Mouse (Mus musculus) urinary bladder, adult 2 months (tissue): ENCODE results near the gene Klf2. TPM values are rescaled to one million over a fixed set of nuclear protein-coding genes. Genes with fewer than 3 reads are reported as not detected.
A peak's percentile ranks its signal among the peaks of the same experiment; 100 is the strongest.

ENCODE experiments used
- DNase-seq: peaks from one replicate; pipeline ENCODE4 v3.0.0; 2022; ENCODE audit warnings: low spot score
- polyA plus RNA-seq: library from polyadenylated mRNA; depleted of rRNA; stranded (reverse); fragments of >200 nt; gene quantifications from 2 replicates; pipeline ENCODE4 v1.2.3, GENCODE M21; 2012

Klf2 gene
- polyA plus RNA-seq, 1 experiment = 32.4 TPM

DNA sequence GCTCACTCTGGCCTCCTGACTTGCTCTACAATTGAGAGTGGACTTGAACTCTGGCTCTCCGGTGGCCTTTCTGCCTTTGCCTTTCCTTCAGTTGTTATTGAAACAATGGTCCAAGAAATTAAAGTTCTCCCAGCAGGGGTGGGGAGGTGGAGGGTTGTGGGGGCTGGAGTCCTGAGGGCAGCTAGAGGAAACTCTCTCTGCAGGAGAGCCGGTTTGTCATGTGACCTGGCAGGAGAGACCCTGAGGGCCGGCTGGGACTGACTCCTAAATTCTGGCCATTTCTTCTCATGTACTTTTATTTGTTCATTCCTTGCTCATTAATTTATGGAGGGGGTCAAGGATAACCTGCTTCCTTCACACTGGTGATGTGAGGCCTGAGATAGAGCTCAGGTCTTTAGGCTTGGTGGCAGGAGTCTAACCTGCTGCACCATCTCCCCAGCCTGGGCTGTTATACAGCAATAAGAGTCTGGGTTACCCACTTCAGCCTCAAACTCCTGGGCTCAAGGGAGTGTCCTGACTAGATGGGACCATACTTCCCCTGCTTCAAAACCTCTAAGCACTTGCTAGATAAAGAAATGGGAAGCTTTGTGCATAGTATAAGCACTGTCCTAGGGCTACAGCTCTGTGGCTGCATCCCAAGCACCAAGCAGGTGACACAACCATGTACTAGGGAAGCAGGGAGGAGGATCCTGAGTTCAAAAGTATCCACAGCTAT is 14.8 kb downstream of the Klf2 start:
- no peak for DNase-seq

DNA sequence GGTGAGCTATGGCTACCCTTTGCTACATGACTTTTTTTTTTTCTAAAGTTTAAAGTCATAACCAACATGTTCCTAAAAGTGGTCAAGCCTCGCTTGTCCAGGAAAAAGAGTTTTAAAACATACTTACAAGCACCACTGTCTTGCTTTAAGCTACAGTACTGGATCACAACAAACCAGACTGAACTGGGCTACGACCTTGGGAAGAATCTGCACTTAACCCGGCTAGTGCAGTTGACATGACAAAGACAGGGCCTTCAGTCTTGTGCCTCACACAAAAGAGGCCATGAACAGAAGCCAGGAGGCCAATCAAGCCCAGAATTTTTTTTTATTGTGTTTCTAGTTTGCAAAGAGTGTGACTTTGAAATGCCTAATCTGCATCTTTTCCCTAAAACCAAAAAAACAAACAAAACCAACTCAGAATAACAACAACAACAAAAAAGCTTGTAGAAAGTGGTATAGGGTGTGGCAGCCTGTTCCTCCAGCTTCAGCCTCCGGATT is 15.4 kb downstream of the Klf2 start:
- no peak for DNase-seq

DNA sequence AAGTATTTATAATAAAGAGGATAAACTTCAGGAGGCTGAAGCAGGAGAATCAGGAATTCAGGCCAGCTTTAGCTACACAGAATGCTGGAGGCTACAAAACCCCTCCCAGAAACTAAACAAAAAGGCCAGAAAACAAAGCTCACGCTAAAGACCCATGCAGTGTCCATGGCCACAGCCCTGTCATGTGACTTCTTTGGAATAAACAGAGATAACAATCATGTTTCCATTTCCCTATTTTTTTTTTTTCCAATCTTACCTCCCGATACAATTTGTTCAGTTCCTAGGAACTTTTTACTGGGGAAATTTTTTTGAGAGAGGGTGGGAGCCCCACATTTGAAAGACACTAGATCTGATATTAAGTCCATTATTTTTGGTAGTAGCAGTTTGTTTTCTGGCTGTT is 17.4 kb downstream of the Klf2 start:
- DNase-seq = no peak

DNA sequence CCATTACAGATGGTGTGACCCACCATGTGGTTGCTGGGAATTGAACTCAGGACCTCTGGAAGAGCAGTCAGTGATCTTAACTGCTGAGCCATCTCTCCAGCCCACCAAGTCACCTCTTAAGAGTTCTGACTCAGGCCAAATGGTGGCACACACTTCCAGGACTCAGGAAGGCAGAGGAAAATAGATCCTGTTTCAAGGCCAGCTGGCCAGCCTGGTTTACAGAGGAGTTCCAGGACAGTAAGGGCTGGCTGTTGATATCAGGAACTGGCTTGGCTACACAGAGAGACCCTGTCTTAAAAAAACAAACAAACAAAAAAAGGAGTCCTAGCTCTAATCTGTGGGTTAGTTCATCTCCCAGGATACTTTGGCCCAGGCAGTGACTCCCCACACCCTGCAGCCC is 18.2 kb downstream of the Klf2 start:
- DNase-seq = no peak

DNA sequence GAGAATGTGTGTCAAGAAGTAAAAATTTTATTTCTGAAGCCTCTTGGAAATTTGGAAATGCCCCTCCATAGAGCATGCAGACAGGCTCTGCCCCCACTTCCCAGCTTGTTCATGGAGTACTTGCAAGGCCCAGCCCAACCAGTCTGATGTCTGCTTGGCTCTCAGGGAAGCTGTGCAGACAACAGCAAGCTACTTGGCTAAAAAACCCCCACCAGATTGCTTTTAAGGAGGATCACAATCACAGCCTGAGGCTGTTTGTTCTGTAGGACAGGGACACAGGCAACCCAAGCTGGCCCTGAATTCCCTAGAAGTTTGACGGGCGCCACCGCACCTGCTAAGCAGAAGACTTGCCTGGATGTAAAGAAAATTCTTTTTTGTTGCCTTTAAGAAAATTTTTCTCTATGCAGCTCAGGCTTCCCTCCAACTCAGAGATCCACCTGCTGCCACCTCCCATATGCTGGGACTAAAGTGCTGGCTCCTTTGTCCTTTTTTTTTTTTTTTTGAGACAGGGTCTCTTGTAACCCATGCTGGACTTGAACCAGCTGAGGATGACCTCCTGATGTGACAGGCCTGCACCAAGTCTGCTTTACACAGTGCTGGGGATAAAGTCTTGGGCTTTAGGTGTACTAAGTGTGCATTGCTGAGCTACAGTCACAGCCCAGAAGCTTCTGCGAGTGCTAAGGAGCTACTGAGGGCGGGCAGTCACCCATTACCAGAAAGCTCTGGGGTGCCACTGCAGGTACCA is 23.9 kb downstream of the Klf2 start:
- no peak for DNase-seq

DNA sequence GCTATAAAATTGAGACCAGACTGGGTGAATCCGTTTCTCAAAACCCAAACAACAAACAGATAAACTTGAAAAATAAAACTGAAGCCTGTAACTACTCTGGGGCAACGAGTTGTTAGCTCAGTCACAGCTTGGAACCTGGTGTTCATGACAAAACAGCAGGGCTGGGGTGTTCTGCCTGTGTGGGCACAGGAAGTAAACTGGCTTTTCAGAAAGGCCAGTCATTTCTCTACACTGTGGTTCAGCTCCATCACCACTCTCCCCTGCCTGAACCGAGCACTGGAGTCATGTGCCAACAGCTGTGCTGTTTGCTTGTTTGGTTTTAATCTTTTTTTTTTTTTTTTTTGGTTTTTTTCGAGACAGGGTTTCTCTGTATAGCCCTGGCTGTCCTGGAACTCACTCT is 24.9 kb downstream of the Klf2 start:
- DNase-seq = no peak

DNA sequence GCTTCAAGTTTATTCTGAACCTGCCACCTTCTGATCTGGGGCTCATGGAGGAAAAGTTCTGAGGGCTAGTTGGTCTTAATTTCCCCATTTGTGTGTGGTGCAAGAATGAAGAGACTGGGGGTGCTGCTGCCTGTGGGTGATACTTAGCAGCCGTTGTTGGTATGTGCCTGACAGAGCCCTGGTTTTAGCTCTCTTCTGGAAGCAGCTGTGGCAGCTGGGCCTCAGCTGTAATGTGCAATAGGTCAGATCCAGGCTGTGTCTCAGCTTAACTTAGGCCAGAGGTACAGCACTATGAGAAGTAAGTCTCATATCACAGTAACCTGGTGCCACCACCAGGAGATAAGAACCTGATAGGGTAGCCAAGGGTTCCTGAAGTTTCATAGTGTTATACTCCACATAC is 28.7 kb downstream of the Klf2 start:
- DNase-seq = no peak

DNA sequence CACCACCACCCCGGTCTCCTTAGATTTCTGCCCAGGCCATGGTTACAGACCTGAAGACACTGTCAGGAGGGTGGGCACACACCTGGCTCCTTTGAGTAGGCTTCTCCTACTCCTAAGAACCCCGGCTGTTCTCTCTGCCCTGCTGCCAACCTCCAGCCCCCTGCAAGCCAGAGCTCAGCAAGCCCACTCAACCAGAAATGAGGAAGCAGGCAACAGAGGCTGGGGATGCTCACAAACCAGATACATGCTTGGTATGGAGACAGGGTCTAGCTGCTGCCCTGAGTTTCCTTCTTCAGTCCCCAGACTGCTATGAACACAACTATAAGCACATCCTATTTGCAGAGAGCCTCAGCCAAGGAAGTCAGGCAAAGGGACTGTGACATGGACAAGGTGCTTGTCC is 29.3 kb downstream of the Klf2 start:
- no peak for DNase-seq

DNA sequence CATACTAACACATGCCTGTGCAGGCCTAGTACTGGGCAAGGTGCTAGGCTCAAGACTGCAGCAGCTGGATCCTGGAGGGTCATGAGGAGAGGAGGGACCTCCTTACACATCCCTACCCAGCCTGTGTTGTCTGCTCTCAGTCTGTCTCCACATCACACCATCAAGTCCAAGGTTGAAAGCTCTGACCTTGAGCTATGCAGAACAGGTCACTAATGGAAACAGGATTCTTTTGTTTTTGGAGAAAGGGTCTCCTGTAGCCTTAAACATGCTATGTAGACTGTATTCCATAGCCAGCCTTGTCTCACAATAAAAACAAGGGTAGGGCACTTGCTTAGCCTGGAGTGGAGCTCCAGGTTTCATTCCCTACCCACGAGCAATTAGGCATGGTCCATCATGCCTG is 30.1 kb downstream of the Klf2 start:
- no peak for DNase-seq

DNA sequence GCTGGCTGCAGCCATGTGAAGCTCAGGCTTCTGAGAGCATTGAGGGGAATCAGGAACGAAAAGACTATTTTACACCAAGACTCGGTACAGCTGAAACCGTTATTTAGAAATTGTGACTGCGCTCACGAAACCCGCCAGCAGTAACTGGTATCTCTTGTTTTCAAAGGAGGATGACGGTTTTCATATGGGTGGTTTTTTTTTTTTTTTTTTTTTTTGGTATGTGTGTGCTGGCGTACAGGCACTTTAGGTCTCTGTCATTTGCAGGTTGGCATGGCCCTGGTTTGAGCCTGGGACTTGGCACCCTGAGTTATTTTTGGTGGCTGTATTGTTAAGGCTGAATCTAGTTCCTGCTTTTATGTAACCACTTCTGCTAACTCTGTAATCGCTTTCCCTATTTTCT is 31.0 kb downstream of the Klf2 start:
- no peak for DNase-seq

DNA sequence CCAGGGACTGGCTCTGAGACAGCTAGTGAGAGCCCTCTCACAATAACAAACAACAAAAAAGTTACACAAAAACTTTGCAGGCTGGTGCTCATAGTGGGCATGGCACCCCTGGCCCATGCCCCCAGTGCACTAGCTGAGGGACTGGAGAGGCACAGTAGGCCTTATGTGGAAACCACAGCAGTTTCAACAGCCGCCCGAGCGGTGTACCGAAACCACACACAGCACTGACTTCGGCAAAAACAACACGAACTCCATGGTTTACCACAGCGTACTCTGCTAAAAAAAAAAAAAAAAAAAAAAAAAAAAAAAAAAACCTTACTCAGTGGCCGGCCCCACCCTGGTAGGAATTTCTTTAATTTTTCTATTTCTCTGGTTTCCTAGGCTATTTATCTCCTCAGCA is 31.9 kb downstream of the Klf2 start:
- no peak for DNase-seq

DNA sequence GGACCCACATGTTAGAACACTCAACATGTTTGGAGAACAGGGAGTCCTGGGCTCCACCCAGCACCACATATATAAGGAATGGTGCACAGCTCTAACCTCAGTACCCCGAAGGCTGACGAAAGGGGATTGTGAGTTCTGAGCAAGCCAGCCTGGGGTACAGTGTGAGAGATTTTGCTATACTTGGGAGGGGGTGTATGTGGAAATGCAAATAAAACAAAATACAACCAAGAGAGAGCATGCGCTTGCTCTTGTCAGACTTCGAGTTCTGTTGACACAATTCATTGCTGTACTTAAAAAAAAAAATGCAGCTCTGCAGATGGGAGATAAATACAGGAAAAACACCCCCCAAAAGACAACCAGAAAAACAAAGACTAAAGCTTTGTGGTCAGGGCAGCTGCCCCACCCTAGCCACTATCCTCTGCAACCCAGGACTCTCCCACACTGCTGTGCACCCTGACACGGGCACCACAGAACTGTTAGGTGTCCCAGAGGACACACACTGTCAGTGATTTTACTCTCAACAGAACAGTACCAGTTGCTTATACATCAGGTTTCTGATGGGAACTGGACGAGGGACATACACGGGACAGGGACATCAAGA is 32.7 kb downstream of the Klf2 start:
- no peak for DNase-seq

DNA sequence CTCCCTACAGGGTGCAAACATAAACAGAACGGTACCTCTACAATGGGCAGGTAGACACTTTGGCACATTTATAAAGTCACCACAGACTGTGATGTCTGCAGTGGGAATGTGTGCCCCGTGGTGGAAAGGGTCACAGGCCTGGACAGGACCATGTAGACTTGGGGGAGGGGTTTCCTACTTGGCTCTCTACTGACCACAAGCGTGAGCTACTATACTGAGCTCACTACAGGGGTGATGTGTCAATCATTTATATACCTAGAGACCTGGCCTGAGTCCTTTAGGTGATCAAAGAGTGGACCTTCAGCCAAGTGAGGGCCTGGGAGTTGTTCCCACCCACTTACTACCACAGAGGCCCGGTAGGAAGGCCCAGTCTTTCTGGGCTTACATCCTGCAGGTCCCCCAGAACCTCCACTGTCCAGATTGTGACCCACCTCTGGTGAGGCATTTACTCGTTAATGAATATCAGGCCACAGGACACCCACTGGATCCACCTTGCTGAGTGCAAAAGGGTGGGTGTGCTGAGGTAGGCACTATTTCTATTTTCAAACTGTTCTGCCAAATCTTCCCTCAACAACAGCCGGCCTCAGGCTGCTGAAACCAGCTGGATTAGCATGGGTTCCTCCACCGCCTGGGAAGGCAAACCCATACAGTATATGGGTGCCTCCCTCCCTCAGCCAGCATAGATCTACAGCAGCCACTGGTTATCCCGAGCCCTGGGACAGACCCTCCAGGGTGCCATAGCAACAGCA is 34.3 kb downstream of the Klf2 start:
- DNase-seq = no peak

DNA sequence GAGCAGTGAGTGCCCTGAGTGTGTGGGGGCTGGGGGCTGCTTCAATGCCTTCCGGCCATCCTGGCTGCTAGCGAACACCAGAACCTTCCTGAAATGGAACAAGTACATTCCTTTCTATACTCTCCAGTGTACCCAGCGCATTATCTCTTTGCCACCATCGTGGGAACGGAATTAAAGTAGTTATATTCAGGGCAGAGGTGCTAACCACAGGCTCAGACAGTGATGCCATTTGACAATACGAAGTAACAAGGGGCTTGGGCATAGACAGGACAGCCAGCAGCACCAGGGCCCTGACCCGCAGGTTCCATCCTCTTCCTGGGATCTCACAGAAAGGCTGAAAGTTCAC is 34.8 kb downstream of the Klf2 start:
- no peak for DNase-seq

DNA sequence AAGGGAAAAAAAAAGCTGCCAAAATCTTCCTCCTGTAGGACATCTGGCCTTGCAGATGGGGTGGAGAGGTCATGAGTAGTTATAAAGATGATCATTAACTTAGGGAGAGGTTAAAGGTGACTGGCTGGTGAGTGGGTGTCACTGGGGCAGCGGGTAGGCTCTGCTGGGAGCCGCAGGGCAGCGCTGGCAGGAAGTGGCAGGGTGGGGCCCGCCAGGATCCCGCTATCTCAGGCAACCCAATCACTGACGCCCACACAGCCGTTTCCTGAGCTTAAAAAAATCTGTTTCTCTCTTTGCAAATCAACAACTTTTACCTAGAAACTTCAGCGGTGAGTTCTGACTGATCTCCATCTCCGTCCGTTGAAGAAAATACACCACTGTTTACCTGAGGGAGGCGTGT is 35.4 kb downstream of the Klf2 start:
- DNase-seq = no peak

DNA sequence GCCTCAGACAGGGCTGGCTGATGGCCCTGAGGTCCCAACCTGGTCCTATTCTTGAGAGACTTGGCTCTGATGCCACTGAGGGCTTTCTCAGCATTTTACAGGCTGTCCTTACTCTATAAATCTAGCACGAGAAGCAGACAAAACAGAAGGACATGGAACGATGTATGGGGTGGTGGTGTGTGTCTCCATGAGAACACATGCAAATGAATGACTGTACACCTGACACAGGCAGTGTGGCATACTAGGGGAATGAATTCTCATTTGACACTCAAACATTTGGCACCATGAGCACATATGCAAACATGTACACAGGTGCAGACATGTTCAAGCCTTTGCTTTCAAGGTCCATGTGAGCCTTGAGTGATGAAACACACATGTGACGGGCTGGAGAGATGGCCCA is 37.8 kb downstream of the Klf2 start:
- no peak for DNase-seq

DNA sequence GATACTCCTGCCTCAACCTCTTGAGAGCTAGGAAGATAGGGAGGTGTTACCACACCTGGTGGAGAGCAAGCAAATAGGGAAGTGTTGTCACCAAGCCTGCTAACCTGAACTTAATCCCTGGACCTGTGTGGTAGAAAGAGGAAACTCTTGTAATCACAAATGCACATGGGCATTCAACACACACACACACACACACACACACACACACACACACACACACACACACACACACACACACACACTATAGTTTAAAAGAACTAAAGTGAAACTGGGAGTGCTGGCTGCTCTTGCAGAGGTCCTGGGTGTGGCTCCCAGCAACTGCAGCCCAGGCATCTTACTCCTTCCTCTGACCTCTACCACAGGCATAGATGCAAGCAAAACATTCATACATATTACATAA is 41.3 kb downstream of the Klf2 start:
- no peak for DNase-seq

DNA sequence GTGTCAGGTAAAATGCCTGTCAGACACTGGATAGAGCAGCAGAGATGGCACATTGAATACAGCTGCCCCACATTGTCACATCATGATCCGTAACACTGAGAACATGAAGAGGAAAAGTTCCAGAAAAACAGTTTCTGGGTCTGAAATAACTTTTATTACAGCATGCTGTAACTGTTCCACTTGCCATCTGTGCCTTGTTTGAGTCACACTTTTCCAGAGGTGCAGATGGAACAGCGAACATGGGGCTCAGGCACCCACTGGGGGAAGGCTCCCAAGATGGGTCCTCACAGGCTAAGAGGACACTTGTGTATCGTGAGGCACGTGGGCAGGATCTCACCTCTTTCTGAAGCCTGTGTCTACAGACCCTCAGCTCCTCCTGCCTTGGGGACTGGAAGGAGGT is 43.9 kb downstream of the Klf2 start:
- no peak for DNase-seq

DNA sequence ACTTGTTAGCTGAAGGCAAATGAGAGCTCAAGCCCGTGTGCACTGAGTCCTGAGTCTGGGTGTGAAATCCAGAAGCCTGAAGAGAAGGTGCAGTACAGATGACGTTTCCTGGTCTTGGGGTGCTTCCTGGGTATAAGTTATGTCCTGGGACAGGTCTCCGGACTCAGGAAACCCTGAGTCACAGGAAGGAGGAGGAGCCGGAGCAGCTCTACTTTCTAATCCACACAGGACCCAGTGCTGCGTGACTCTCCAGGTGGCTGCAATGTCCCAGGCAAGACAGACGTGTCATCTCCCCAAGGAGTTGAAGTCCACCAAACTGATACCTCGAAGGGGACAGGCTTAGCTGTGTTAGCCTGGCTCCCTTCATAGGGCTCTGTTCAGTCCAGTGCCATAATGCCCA is 44.6 kb downstream of the Klf2 start:
- no peak for DNase-seq

DNA sequence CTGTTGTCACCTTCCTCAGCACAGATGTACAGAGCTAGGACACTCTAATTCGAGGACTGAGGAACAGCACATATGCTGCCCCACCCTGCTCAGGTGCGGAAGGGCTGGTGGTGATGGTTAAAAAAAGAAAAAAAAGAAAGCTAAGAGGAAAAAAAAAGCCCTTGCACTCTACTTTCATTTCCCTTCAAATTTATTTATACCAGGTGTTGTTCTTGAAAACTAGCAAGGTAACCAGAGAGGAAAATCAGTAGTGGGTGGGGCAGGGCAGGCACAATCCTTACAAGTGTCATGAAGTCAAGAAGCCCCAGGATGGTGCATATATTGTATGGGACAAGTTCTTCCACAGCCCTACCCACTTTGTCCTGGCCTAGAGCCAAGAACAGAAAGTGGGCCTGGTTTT is 46.2 kb downstream of the Klf2 start:
- no peak for DNase-seq

DNA sequence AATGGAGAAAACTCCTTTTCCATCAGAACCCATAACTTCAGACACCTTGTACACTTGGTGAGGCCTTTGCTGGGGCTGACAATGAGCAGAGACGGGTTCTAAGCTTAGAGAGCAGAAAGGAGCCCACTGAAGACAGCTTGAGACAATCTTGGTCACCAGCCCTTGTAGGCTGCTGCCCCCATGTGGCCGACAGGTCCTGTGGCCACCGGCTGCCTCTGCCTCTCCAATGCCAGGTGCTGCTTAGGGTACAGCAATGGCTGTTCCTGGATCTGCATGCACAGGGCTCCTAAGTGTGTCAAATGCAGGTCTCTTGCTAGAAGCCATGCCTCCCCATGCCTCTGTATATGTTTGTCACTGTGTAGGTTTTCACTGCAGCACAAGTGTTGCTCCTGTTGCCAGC is 47.0 kb downstream of the Klf2 start:
- peak; percentile 60 for DNase-seq

DNA sequence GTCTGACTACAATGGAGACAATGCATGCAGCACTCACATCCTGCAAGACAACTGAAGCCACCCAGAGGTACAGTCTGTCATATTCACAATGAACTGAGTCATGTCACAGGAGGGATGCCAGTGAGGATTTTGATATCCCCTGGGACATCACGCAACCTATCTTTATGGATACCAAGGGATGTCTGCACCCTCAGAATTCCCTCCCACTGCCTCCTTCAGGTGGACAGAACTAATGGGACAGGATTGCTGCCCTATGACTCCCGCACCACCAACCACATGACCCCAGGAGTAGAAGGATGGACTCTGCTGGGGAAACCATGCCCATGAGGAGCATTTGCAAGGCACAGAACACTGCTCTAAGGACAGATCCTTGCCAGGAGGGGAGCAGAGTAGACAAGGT is 47.6 kb downstream of the Klf2 start:
- DNase-seq = no peak
